Mouse (Mus musculus): ENCODE results near the gene Tars2.
"Not testable (repeated sequence)": the region's sequence is repeated elsewhere in the genome, so short reads cannot be mapped to it uniquely, and the experiment has no call there.

Tars2 gene

GRCm38 (mm10) chr3:95760106-95760505, at the start of gene Tars2:
TSS of gene Tars2 (minus strand) at chr3:95760206.
- no peak for DNase-seq (ENCODE audit: low spot score)

DNA sequence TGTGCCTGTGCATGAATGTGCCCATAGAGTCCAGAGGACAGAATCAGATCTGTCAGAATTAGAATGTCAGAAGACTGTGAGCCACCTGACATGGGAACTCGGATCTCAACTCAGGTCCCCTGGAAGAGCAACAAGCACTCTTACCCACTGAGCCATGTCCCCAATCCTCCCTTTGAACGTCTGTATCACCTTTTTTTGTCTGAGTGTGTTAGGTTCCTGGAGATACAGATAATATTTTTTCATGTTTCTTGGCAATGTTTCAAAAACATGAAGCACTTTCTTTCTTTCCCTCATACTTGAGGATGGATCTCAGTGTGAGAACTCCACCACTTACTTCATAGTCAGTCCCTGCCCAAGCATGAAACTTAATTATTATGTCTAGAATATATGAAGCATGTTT, 48.4 kb upstream of the Tars2 start:
- no peak for DNase-seq (ENCODE audit: low spot score)

DNA sequence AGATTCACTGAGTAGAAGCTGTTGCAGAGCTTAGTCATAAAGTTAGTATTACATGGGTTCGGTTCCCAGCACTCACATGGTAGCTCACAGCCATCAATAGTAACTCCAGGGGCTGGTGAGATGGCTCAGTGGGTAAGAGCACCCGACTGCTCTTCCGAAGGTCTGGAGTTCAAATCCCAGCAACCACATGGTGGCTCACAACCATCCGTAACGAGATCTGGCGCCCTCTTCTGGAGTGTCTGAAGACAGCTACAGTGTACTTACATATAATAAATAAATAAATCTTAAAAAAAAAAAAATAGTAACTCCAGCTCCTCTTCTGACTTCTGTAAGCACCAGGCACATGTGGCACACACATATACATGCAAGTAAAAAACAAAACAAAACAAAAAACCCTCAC, 47.6 kb upstream of the Tars2 start:
- DNase-seq (ENCODE audit: low spot score): not testable (repeated sequence)

DNA sequence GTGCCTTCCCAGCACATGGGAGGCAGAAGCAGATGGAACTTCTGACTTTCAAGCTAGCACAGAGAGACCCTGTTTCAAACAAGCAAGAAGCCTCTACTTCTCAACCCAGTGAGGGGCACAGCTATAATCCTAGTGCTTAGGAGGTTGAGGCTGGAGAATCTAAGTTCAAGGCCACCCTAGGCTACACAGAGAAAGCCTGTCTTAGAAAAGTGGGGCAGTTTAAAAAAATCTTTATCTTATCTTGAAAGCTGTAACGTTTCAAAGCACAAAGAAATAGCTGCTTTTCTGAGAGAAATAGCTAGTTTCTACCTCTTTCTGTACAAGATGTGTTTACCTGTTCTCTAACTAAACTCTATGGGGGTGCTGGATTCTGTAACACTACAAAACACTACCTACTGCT, 46.7 kb upstream of the Tars2 start:
- no peak for DNase-seq (ENCODE audit: low spot score)

DNA sequence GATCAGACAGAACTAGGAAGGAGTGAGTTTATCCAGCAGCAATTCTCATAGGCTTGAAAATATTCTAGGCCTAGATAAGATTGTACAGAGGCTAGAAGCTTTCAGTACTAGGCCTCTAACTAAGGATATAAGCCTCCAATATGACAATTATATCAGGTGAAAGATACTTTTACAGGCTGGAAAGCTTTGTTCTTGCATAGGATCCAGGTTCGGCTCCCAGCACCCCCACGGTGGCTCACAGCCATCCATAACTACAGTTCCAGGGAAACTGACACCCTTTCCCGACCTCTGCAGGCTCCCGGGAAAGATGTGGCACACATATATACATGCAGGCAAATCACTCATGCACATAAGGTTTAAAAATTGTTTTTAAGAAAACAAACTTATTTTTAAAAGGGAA, 43.8 kb upstream of the Tars2 start:
- no peak for DNase-seq (ENCODE audit: low spot score)

DNA sequence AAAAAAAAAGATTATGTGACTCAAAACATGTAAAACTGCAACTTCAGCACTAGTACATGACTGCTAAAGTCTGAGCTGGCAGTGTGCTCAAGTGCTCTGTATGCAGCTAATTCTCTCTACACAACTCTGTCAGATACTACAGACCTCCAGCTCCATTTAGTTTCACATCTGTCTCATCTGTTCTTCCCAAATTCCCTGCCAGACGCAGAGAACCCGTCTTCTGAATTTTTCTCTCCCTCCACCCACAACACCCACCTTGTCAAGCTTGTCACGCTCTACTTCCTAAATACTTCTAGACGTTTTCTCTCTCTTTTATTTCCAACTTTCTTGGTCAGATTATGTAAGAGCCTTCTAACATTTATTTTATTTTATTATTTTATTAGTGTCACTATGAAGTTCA, 38.8 kb upstream of the Tars2 start:
- DNase-seq (ENCODE audit: low spot score): no peak

DNA sequence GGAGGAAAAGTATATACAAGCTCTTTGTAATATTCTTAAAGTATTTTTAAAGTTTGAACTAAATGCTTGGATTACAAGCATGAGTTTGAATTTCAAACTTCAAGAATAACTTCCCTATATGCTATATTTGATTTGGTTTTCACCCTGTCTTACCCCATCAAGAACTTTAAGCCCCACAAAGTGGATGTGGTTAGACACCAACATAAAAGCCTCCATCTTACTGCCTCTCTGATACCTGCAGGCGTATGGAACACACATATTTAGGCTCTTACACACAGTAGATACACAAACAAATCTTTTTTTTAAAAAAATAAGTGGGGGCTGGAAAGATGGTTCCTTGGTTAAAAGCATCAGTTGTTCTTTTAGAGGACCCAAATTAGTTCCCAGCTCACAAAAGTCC, 34.3 kb upstream of the Tars2 start:
- no peak for DNase-seq (ENCODE audit: low spot score)

DNA sequence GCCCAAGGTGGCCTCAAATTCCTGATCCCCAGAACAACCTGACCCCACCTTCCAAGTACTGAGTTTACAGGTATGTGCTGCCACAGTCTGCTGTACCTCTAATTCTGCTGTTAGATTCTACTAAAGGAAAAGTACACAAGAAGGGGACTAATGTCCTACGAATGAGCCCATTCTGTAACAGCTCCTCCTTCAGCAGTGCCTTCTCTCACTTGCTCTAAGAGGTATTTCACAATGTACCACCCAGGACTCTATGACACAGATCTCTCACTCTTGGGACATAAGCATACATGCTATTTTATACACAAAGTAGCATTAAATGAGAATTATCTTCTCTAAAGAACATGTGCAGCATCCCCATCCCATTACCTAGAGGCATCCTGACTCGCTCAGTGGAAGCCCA, 33.7 kb upstream of the Tars2 start:
- DNase-seq (ENCODE audit: low spot score): no peak

DNA sequence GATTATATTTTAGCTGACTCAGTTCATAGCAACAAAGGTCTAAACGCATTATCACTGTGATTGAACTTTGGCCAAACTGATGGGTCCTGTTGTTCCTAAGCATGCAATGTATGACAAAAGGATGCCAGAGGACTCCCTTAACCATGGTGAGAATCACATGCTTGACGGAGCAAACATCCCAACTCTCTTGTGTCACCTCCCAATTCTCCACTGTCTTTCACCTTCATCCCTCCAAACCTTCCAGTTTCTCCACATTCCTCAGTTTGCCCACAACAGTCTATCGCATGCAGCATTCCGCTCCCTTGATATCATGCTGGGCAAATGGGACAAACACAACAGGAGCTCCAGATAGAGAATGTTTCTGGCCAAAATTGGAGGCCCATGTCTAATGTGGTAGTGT, 25.5 kb upstream of the Tars2 start:
- DNase-seq (ENCODE audit: low spot score): no peak

DNA sequence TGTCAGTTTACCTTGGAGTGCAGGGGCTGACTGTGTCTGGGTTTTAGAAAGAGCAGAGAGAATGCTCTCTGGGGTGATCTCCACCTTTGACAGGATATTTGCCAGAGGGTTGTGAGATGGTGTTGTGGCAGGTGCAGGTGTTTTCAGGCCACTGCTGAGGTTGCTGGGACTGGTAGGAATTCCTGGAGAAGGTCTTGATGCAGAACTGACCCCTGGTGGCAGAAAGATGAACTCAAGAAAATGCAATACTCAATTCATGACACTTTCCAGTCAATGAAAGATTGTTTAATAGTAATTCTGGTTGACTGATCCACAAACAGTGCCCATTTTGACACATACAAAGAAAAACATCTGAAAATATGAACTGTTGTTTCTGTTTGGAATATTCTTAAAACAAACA, 12.0 kb upstream of the Tars2 start:
- peak; percentile 50 for DNase-seq (ENCODE audit: low spot score)

GRCm38 (mm10) chr3:95765534-95765933, 5.5 kb upstream of the Tars2 start:
- no peak for DNase-seq (ENCODE audit: low spot score)

GRCm38 (mm10) chr3:95763811-95764210, 3.8 kb upstream of the Tars2 start:
- DNase-seq (ENCODE audit: low spot score): no peak

- DNase-seq (ENCODE audit: low spot score): no peak
Measured at GRCm38 (mm10) chr3:95762961-95763360, 3.0 kb upstream of the Tars2 start.

DNA sequence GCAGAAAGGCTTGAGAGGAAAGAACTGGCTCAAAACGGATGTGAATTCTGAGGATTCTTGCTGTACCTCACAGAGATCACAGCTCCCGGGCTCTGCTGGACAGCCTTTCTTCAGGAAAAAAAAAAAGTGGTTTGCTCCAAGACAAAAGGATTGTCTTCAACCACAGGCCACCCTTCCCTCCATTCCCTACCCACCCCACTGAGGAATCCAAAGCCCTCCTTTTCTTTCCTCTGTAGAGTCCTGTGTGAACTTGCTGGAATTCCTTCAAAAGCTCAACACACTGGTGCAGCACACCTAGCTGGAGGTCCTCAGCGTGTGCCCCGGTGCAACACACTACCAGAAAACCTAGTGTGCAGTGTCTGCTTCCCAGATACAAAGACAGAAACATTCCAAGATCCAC, 1.8 kb upstream of the Tars2 start:
- DNase-seq (ENCODE audit: low spot score): no peak

GRCm38 (mm10) chr3:95760656-95761055, 650 bp upstream of the Tars2 start:
- DNase-seq (ENCODE audit: low spot score): no peak

GRCm38 (mm10) chr3:95758467-95759218, 1.4 kb downstream of the Tars2 start:
- no peak for DNase-seq (ENCODE audit: low spot score)

DNA sequence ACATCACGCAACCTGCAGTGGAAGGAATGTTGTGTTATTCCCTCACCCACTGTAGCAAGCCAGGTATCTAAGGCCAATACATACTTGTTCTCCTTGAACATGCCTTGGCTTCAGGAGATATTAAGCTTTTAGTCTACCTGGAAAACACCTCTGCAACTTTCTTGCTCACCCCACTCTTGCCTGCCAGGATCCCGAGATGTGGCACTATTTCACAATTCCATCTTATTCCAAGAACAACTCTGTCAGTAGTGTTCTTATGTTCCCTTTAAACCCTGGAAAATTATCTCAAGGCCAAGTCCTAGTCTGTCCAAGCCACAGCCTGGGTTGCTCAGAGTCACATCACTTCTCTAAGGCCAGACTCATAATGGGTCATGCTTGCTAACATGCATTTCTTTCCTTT, 3.2 kb downstream of the Tars2 start:
- no peak for DNase-seq (ENCODE audit: low spot score)

DNA sequence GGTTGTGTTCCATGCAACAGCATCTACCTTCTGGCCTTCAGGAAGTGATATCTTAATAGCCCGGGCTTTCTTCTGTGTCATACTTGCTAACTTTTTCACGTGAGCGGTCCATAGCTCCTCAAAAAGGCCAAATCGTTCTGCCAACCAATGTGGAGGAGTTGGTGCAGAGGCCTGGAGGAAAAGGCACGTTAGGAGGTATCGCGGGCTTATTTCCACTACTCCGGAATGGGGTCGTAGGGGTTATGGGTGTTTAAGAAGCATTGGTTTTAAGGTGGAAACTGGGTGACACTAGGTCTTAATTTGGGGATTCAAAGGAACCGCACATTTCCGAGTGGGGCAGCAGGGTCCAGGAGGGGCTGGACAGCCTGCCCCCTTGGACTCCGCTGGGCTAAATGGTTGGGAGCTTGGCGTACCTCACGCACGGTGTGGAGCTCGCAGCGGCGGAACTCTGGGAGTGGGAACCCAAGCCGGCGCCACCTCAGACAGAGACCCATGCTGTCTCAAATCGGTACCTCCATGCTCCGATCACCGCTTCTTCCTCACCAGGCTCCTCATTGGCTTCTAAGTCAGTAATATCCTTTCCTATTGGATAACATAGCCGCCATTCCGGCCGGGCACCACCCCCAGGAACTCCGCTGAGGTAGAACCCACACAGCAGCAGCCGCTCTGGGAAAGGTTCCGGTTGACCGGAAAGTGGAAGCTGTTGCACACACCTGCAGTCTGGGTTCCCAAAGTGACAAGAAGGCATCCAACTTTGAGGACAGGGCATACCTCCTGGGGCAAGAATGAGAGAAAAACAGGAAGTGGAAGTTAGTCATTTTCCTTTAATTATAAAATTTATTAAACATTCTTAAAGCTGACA, 5.4 kb downstream of the Tars2 start:
- peak; percentile 95 for DNase-seq (ENCODE audit: low spot score)

DNA sequence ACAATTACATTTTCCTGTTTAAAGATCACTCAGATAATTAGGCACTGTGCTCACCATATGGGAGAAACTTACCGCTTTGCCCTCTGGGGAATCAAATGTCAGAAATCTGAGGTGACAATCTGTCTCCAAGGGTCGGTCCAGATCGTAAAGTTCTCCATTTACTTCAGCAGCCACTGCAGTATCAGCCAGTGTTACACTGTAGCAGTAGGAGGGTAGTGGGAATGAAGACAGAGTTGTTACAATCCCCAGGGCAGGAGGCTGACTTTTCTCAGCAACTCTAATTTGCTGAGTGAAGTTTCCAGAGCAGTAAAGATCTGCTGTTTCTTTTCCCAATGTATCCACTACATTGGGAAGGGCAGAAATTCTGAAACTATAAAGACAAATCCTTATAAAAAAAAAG, 7.1 kb downstream of the Tars2 start:
- no peak for DNase-seq (ENCODE audit: low spot score)

DNA sequence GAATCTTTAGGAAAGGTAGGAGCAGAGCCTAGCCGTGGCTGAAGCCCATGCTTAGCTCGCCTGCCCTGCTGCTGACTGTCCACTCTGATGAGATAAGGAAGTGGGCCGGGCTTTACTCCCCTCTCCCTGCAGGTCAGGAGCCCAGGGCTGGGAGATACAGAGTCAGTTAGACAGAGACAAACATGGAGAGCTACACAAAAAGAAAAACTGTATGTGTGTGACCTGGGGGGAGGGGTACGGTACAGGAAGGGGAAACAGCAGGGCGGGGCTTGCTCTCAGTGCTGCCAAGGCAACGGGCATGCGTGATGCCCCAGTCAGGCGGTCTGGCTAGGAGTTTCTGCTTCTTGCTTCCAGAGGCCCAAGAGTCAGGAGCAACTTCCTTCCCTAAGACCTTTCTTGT, 19.6 kb downstream of the Tars2 start:
- peak; percentile 52 for DNase-seq (ENCODE audit: low spot score)

DNA sequence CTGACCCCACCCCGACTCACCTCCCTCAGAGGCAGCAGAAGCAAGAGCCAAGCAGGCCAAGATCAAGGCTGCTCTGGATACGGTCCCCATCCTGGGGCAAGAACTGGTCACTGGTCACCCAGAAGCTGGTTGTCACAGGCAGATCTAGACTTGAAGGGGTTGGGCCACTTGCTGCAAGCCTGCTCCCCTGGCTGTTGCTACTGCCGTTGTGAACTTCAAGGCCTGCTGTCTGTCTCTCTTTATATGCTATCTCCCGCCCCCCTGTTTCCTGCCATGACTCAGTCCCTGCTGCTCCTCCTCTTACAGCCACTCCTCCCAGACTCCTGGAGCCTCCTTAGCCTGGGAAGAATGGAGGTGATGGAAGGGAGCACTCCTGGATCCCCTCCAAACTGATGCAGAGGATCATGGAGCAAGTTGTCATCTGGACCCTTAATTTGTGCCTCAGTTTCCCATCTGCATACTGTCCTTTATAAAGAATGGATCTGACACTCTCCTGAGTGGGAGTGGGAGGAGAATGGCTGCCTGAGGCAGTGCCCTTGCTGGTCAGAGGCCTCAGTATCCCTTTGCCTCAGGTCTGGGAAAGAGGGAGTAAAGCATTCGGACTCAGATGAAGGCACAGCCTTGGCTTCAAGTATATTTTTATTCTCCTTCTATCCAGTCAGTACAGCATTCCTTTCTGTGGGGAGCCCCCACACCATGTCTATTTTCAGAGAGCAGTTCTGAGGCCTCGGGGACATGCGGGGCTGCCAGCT, 20.5 kb downstream of the Tars2 start, which contains the start of gene Ecm1:
Gene Ecm1, minus strand, starts transcription at position 217 of the 752 bp plus-strand sequence.
- DNase-seq (ENCODE audit: low spot score): peak; percentile 77

DNA sequence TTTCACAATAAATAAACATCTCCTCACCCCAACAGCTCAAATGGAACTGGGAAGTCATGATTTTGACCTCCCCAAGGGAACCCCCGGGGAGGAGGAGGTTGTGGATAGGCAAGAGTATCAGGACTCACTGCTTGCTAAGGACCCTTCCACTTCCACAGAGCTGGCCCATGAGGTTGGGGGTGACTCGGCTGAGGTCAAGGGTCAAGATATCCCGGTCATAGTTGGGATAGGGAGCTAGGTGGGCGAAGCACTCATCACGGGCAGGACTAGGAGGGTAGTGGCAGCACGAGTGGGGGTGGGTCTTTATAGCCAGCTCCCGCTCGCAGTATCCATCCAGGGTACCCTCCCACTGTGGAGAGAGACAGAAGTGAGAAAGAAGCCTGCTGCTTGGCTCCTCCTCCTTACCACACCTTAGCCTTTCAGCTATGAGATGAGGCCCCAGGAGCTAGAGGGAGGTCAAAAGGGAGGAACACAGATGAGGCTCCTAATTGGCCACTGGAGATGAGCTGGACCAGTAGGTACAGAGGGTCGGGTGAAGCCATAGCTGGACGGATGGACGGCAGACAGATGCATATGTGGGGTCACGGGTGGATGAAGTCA, 24.8 kb downstream of the Tars2 start:
- no peak for DNase-seq (ENCODE audit: low spot score)
